Mouse (Mus musculus): ENCODE data around the gene Cdh13. TPM values are rescaled to one million over a fixed set of nuclear protein-coding genes. Genes with fewer than 3 reads are reported as not detected.
A peak's percentile ranks its signal among the peaks of the same experiment; 100 is the strongest.

Gene Cdh13
- polyA plus RNA-seq, 1 experiment from 2014 or later = 49.5 TPM

- Histone ChIP-seq H3K27me3 (no peaks in the 10 kb centered on the region), H3K9me3 (replicated peaks) (no peaks in the 10 kb centered on the region), H3K36me3 (ENCODE audit: poor library complexity, severe bottlenecking) (no peaks in the 10 kb centered on the region), H3K4me1 (no peaks in the 10 kb centered on the region), H3K4me3 (no peak overlapping the region), H3K4me2 (no peak overlapping the region), H3K27ac (no peak overlapping the region), H3K9ac (no peak overlapping the region)
- 90% methylated on average over 8 of the region's 8 CpGs for WGBS
- ATAC-seq = no peak
These were observed 801.5 kb downstream of the Cdh13 start for GRCm38 (mm10) chr8:119085022-119085421.

GRCm38 (mm10) chr8:119098261-119098660 lies 814.7 kb downstream of the Cdh13 start:
- no peak overlapping the region for H3K4me2 ChIP-seq
- H3K9ac ChIP-seq = no peak overlapping the region
- H3K27ac ChIP-seq = no peak overlapping the region
- no peaks in the 10 kb centered on the region for H3K27me3 ChIP-seq
- H3K4me1 ChIP-seq = peaks cover 12% of the 10 kb centered on the region; the same call in 1 of the 2 replicates
- no peaks in the 10 kb centered on the region for H3K36me3 ChIP-seq (ENCODE audit: poor library complexity, severe bottlenecking)
- no peak for ATAC-seq
- H3K9me3 ChIP-seq (replicated peaks) = no peaks in the 10 kb centered on the region
- no peak overlapping the region for H3K4me3 ChIP-seq
- WGBS = 27% methylated on average over 6 of the region's 6 CpGs

GRCm38 (mm10) chr8:119102871-119103270 lies 819.3 kb downstream of the Cdh13 start:
- WGBS = 59% methylated on average over 6 of the region's 6 CpGs

GRCm38 (mm10) chr8:119109655-119110054 lies 826.1 kb downstream of the Cdh13 start:
- Histone ChIP-seq H3K4me3 (no peak overlapping the region), H3K4me1 (no peaks in the 10 kb centered on the region), H3K27me3 (no peaks in the 10 kb centered on the region), H3K36me3 (ENCODE audit: poor library complexity, severe bottlenecking) (no peaks in the 10 kb centered on the region), H3K9me3 (replicated peaks) (no peaks in the 10 kb centered on the region), H3K27ac (no peak overlapping the region), H3K9ac (no peak overlapping the region), H3K4me2 (no peak overlapping the region)
- WGBS = 77% methylated on average over 7 of the region's 7 CpGs
- no peak for ATAC-seq

More at GRCm38 (mm10) chr8:119102871-119103270, 819.3 kb downstream of the Cdh13 start:
- Histone ChIP-seq H3K4me3 (no peak overlapping the region), H3K36me3 (ENCODE audit: poor library complexity, severe bottlenecking) (no peaks in the 10 kb centered on the region), H3K27ac (no peak overlapping the region), H3K9ac (no peak overlapping the region), H3K9me3 (replicated peaks) (no peaks in the 10 kb centered on the region), H3K4me2 (no peak overlapping the region), H3K4me1 (peaks cover 8% of the 10 kb centered on the region; the same call in 1 of the 2 replicates), H3K27me3 (no peaks in the 10 kb centered on the region)
- ATAC-seq = 0 out of 2 replicates have a peak, but pooled peaks have one; percentile 38

- H3K9me3 ChIP-seq (replicated peaks) = no peaks in the 10 kb centered on the region
- no peak overlapping the region for H3K9ac ChIP-seq
- no peak for ATAC-seq
- H3K27me3 ChIP-seq = no peaks in the 10 kb centered on the region
- H3K27ac ChIP-seq = no peak overlapping the region
- H3K36me3 ChIP-seq (ENCODE audit: poor library complexity, severe bottlenecking) = no peaks in the 10 kb centered on the region
- no peak overlapping the region for H3K4me3 ChIP-seq
- H3K4me2 ChIP-seq = no peak overlapping the region
- no peaks in the 10 kb centered on the region for H3K4me1 ChIP-seq
- 94% methylated on average over 3 of the region's 3 CpGs for WGBS
These were observed 829.3 kb downstream of the Cdh13 start for GRCm38 (mm10) chr8:119112861-119113260.

GRCm38 (mm10) chr8:119121236-119121635 lies 837.7 kb downstream of the Cdh13 start:
- Histone ChIP-seq H3K4me1 (no peaks in the 10 kb centered on the region), H3K9me3 (replicated peaks) (no peaks in the 10 kb centered on the region; the same call in 1 of the 2 replicates), H3K4me3 (no peak overlapping the region), H3K9ac (no peak overlapping the region), H3K4me2 (no peak overlapping the region), H3K27ac (no peak overlapping the region), H3K36me3 (ENCODE audit: poor library complexity, severe bottlenecking) (no peaks in the 10 kb centered on the region), H3K27me3 (no peaks in the 10 kb centered on the region)
- ATAC-seq = no peak
- WGBS = 84% methylated on average over 13 of the region's 13 CpGs

- H3K27ac ChIP-seq = no peak overlapping the region
These were observed 844.3 kb downstream of the Cdh13 start for GRCm38 (mm10) chr8:119127841-119128240.

GRCm38 (mm10) chr8:119128266-119128665 lies 844.7 kb downstream of the Cdh13 start:
- Histone ChIP-seq H3K27me3 (no peaks in the 10 kb centered on the region), H3K4me1 (no peaks in the 10 kb centered on the region), H3K27ac (no peak overlapping the region), H3K4me3 (no peak overlapping the region), H3K4me2 (no peak overlapping the region), H3K9ac (no peak overlapping the region), H3K9me3 (replicated peaks) (no peaks in the 10 kb centered on the region; the same call in 1 of the 2 replicates), H3K36me3 (ENCODE audit: poor library complexity, severe bottlenecking) (no peaks in the 10 kb centered on the region)
- 70% methylated on average over 3 of the region's 3 CpGs for WGBS
- ATAC-seq = no peak

More at GRCm38 (mm10) chr8:119127841-119128240, 844.3 kb downstream of the Cdh13 start:
- no peaks in the 10 kb centered on the region for H3K4me1 ChIP-seq
- no peak for ATAC-seq
- no peak overlapping the region for H3K4me3 ChIP-seq
- H3K36me3 ChIP-seq (ENCODE audit: poor library complexity, severe bottlenecking) = no peaks in the 10 kb centered on the region
- no peak overlapping the region for H3K4me2 ChIP-seq
- H3K27me3 ChIP-seq = no peaks in the 10 kb centered on the region
- no peaks in the 10 kb centered on the region; the same call in 1 of the 2 replicates for H3K9me3 ChIP-seq (replicated peaks)
- WGBS = 54% methylated on average over 8 of the region's 8 CpGs
- H3K9ac ChIP-seq = no peak overlapping the region

GRCm38 (mm10) chr8:119156454-119156921 lies 873.0 kb downstream of the Cdh13 start:
- Histone ChIP-seq H3K4me1 (peaks cover 5% of the 10 kb centered on the region; the same call in 1 of the 2 replicates), H3K9ac (no peak overlapping the region), H3K4me2 (no peak overlapping the region), H3K9me3 (replicated peaks) (no peaks in the 10 kb centered on the region), H3K4me3 (no peak overlapping the region), H3K36me3 (ENCODE audit: poor library complexity, severe bottlenecking) (no peaks in the 10 kb centered on the region), H3K27me3 (no peaks in the 10 kb centered on the region), H3K27ac (no peak overlapping the region)
- ATAC-seq = no peak
- 63% methylated on average over 6 of the region's 6 CpGs for WGBS

GRCm38 (mm10) chr8:119158628-119159027 lies 875.1 kb downstream of the Cdh13 start:
- Histone ChIP-seq H3K9ac (no peak overlapping the region), H3K4me1 (peaks cover 5% of the 10 kb centered on the region; the same call in 1 of the 2 replicates), H3K4me2 (no peak overlapping the region), H3K4me3 (no peak overlapping the region), H3K27me3 (no peaks in the 10 kb centered on the region), H3K9me3 (replicated peaks) (no peaks in the 10 kb centered on the region), H3K36me3 (ENCODE audit: poor library complexity, severe bottlenecking) (no peaks in the 10 kb centered on the region), H3K27ac (no peak overlapping the region; the same call in 1 of the 2 replicates)
- WGBS = 68% methylated on average over 5 of the region's 5 CpGs
- ATAC-seq = peak; percentile 55; the same call in 1 of the 2 replicates

- ATAC-seq = no peak
- no peak overlapping the region for H3K4me2 ChIP-seq
- no peak overlapping the region for H3K27ac ChIP-seq
- H3K4me1 ChIP-seq = peaks cover 5% of the 10 kb centered on the region; the same call in 1 of the 2 replicates
- no peaks in the 10 kb centered on the region for H3K9me3 ChIP-seq (replicated peaks)
- 44% methylated on average over 8 of the region's 8 CpGs for WGBS
- no peaks in the 10 kb centered on the region for H3K36me3 ChIP-seq (ENCODE audit: poor library complexity, severe bottlenecking)
- H3K27me3 ChIP-seq = no peaks in the 10 kb centered on the region
- no peak overlapping the region for H3K4me3 ChIP-seq
- no peak overlapping the region for H3K9ac ChIP-seq
These were observed 876.3 kb downstream of the Cdh13 start for GRCm38 (mm10) chr8:119159794-119160193.

GRCm38 (mm10) chr8:119164076-119164475 lies 880.5 kb downstream of the Cdh13 start:
- Histone ChIP-seq H3K4me1 (no peaks in the 10 kb centered on the region), H3K4me3 (no peak overlapping the region), H3K27me3 (no peaks in the 10 kb centered on the region), H3K4me2 (no peak overlapping the region), H3K9me3 (replicated peaks) (no peaks in the 10 kb centered on the region), H3K27ac (no peak overlapping the region), H3K9ac (no peak overlapping the region), H3K36me3 (ENCODE audit: poor library complexity, severe bottlenecking) (no peaks in the 10 kb centered on the region)
- no peak for ATAC-seq
- 55% methylated on average over 5 of the region's 5 CpGs for WGBS
